Mouse (Mus musculus) lung, postnatal 0 days (tissue): ENCODE measurements around the gene Tmem203.

Experiments
- CTCF ChIP-seq: IDR thresholded peaks from 2 replicates; pipeline ENCODE4 v1.5.1; 2016; ENCODE audit warnings: antibody characterized with exemption, mild to moderate bottlenecking
- EP300 ChIP-seq: IDR thresholded peaks from 2 replicates; pipeline ENCODE4 v1.6.1; 2016; ENCODE audit warnings: antibody characterized with exemption, mild to moderate bottlenecking, control low read depth

DNA sequence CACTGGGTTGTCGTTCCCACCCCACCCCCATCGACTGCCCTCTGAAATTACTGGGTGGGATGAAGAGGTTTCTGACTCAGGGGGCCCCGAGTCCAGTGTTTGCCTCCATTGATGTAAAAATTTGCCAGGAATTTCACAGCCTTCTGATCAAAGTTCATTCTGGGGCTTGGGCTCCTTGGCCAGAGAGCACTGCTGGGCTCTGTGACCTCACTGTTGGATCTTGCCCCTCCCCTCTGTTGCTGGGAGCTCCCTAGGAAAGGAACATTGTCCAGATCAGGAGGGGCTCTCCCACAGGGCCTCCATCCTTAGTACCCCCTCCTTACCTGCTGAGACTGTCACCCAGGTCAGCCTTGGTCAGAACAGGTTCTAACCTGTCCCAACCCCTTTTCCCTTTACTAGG lies 40.8 kb upstream of the Tmem203 start, which contains the start of gene Stpg3:
- TF ChIP-seq CTCF (no peak), EP300 (no peak)
